Mouse (Mus musculus) adrenal gland, postnatal 36 days (tissue): Measurements from ENCODE around the gene Copg1. TPM values are rescaled to one million over a fixed set of nuclear protein-coding genes. Genes with fewer than 3 reads are reported as not detected.

Experiments used
- total RNA-seq, 2 experiments: library from RNA; stranded (reverse); gene quantifications; 2 replicates each; pipeline ENCODE4 v1.2.3; 2021

Copg1 gene
- total RNA-seq, 2 experiments from 2014 or later = 104 to 120 TPM

Other genes starting within 250 kb of the Copg1 start
- 1 to 10 TPM; 5.8 to 8.0 TPM for gene Aplf, start 215.6 kb upstream of the Copg1 start, total RNA-seq
- gene Efcc1, start 156.9 kb upstream of the Copg1 start, total RNA-seq = under 1 TPM; 0.63 to 0.82 TPM
- not detected for gene Gp9, start 109.7 kb upstream of the Copg1 start, total RNA-seq
- gene Rab43, start 75.7 kb upstream of the Copg1 start, total RNA-seq = 10 to 100 TPM; 29.1 to 31.1 TPM
- 1 to 10 TPM; 2.4 to 5.4 TPM for gene Gm45140, start 52.0 kb upstream of the Copg1 start, total RNA-seq
- 100 to 1,000 TPM in 1 of 2 experiments, 10 to 100 TPM in 1; 46.9 to 106 TPM for gene Isy1, start 49.0 kb upstream of the Copg1 start, total RNA-seq
- 100 to 1,000 TPM; 448 to 491 TPM for gene Cnbp, start 36.7 kb upstream of the Copg1 start, total RNA-seq
- gene Hmces, start 26.1 kb downstream of the Copg1 start, total RNA-seq = 10 to 100 TPM; 21.0 to 25.3 TPM
- 10 to 100 TPM; 11.1 to 11.2 TPM for gene H1fx, start 93.8 kb downstream of the Copg1 start, total RNA-seq
- 100 to 1,000 TPM; 311 to 361 TPM for gene Rab7, start 157.5 kb downstream of the Copg1 start, total RNA-seq
- 100 to 1,000 TPM; 255 to 268 TPM for gene Rpn1, start 196.7 kb downstream of the Copg1 start, total RNA-seq